Mouse (Mus musculus) CH12.LX (cell line): ENCODE results near the gene Irf2bp2. TPM values are rescaled to one million over a fixed set of nuclear protein-coding genes. Genes with fewer than 3 reads are reported as not detected.

ENCODE experiments used
- DNase-seq: peaks from one replicate; pipeline ENCODE4 v3.0.0-alpha.2; 2013; ENCODE audit errors: extremely low read depth
- H3K27ac ChIP-seq: 2 replicates; pipeline ENCODE4 v1.5.1; 2012; ENCODE audit warnings: low read depth, mild to moderate bottlenecking, control low read depth, moderate library complexity; ENCODE audit not compliant: insufficient read depth
- H3K27me3 ChIP-seq: replicated peaks from 2 replicates; pipeline ENCODE3; 2012; ENCODE audit warnings: inconsistent platforms
- H3K36me3 ChIP-seq, 2 experiments: replicated peaks in 1 of 2; 2 replicates each; pipeline versions ENCODE3 to v1.6.1; 2012; ENCODE audit warnings: inconsistent platforms in 1 of 2, low read length in 1 of 2, mild to moderate bottlenecking in 1 of 2, mixed read lengths in 1 of 2, moderate library complexity in 1 of 2; ENCODE audit not compliant: control insufficient read depth in 1 of 2, insufficient read depth in 1 of 2
- H3K4me1 ChIP-seq, 2 experiments: 2 replicates each; pipeline ENCODE4 v1.6.1; 2012; ENCODE audit warnings: inconsistent platforms in 1 of 2, moderate library complexity in 1 of 2; ENCODE audit not compliant: insufficient read depth in 2 of 2, control insufficient read depth in 1 of 2
- H3K4me2 ChIP-seq: 2 replicates; pipeline ENCODE4 v1.6.1; 2012; ENCODE audit warnings: low read depth, mild to moderate bottlenecking, control low read depth; ENCODE audit not compliant: poor library complexity, insufficient read depth, severe bottlenecking
- H3K4me3 ChIP-seq, 3 experiments: fragments of 150-350 bp in 1 of 3; sonication (generic) in 1 of 3; replicated peaks in 1 of 3; 2 replicates each; pipeline versions ENCODE3 to v1.5.1; 2011 to 2012; ENCODE audit warnings: low read depth in 2 of 3, low read length in 2 of 3, mild to moderate bottlenecking in 2 of 3, moderate library complexity in 2 of 3, control low read depth in 1 of 3, improper control_type of control experiment in 1 of 3, inconsistent platforms in 1 of 3, mixed read lengths in 1 of 3; ENCODE audit not compliant: poor library complexity in 1 of 3
- H3K79me2 ChIP-seq: replicated peaks from 2 replicates; pipeline ENCODE4 v1.6.1; 2012; ENCODE audit warnings: mild to moderate bottlenecking, moderate library complexity; ENCODE audit not compliant: control insufficient read depth, poor library complexity, insufficient read depth, severe bottlenecking; ENCODE audit errors: extremely low read depth
- H3K9ac ChIP-seq: 2 replicates; pipeline ENCODE4 v1.6.1; 2012; ENCODE audit warnings: low read depth, mild to moderate bottlenecking, control low read depth, moderate library complexity; ENCODE audit not compliant: insufficient read depth
- H3K9me3 ChIP-seq: replicated peaks from 2 replicates; pipeline ENCODE3; 2012; ENCODE audit warnings: low read length, inconsistent platforms, mixed read lengths
- BHLHE40 ChIP-seq: IDR thresholded peaks from 2 replicates; pipeline ENCODE4 v1.6.1; 2011; ENCODE audit warnings: mild to moderate bottlenecking, low read depth, low read length, improper control_type of control experiment
- CHD2 ChIP-seq: IDR thresholded peaks from 2 replicates; pipeline ENCODE4 v1.6.1; 2011; ENCODE audit warnings: low read length, improper control_type of control experiment
- E2F4 ChIP-seq: IDR thresholded peaks from 2 replicates; pipeline ENCODE4 v1.6.1; 2011; ENCODE audit warnings: low read depth, low read length, improper control_type of control experiment; ENCODE audit not compliant: insufficient replicate concordance
- ELF1 ChIP-seq: IDR thresholded peaks from 2 replicates; pipeline ENCODE4 v1.6.1; 2014; ENCODE audit warnings: low read depth, mild to moderate bottlenecking, inconsistent platforms, low read length, improper control_type of control experiment
- EP300 ChIP-seq: IDR thresholded peaks from 2 replicates; pipeline ENCODE4 v1.6.1; 2011; ENCODE audit warnings: low read length, improper control_type of control experiment
- ETS1 ChIP-seq: conservative IDR thresholded peaks from 2 replicates; pipeline ENCODE4 v1.6.1; 2012; ENCODE audit warnings: low read depth, mild to moderate bottlenecking, inconsistent platforms, low read length, improper control_type of control experiment, moderate library complexity
- GABPA ChIP-seq: IDR thresholded peaks from 2 replicates; pipeline ENCODE4 v1.6.1; 2012; ENCODE audit warnings: low read depth, low read length, improper control_type of control experiment, inconsistent platforms; ENCODE audit not compliant: insufficient replicate concordance
- HCFC1 ChIP-seq: IDR thresholded peaks from 2 replicates; pipeline ENCODE4 v1.6.1; 2012; ENCODE audit warnings: low read depth, mild to moderate bottlenecking, inconsistent platforms, low read length, improper control_type of control experiment
- IRF4 ChIP-seq: IDR thresholded peaks from 2 replicates; pipeline ENCODE4 v1.6.1; 2014; ENCODE audit warnings: low read depth, mild to moderate bottlenecking, inconsistent platforms, low read length, improper control_type of control experiment
- JUN ChIP-seq: IDR thresholded peaks from 2 replicates; pipeline ENCODE4 v1.6.1; 2011; ENCODE audit warnings: low read depth, mild to moderate bottlenecking, low read length, improper control_type of control experiment, moderate library complexity; ENCODE audit not compliant: insufficient read depth
- KAT2A ChIP-seq: IDR thresholded peaks from 2 replicates; pipeline ENCODE4 v1.6.1; 2012; ENCODE audit warnings: low read length, improper control_type of control experiment, inconsistent platforms; ENCODE audit not compliant: insufficient replicate concordance
- MAFK ChIP-seq: IDR thresholded peaks from 2 replicates; pipeline ENCODE4 v1.6.1; 2011; ENCODE audit warnings: low read length, improper control_type of control experiment; ENCODE audit not compliant: insufficient replicate concordance
- MAZ ChIP-seq: IDR thresholded peaks from 2 replicates; pipeline ENCODE4 v1.6.1; 2012; ENCODE audit warnings: low read depth, mild to moderate bottlenecking, inconsistent platforms, low read length, improper control_type of control experiment, moderate library complexity
- MYC ChIP-seq: IDR thresholded peaks from 2 replicates; pipeline ENCODE4 v1.6.1; 2011; ENCODE audit warnings: low read depth, mild to moderate bottlenecking, improper control_type of control experiment, low read length
- NELFE ChIP-seq: IDR thresholded peaks from 2 replicates; pipeline ENCODE4 v1.6.1; 2011; ENCODE audit warnings: low read depth, low read length, improper control_type of control experiment
- PAX5 ChIP-seq: IDR thresholded peaks from 2 replicates; pipeline ENCODE4 v1.6.1; 2012; ENCODE audit warnings: low read length, inconsistent platforms, mixed read lengths
- POLR2A ChIP-seq: IDR thresholded peaks from 2 replicates; pipeline ENCODE4 v1.6.1; 2011; ENCODE audit warnings: low read depth, mild to moderate bottlenecking, improper control_type of control experiment, low read length
- POLR2AphosphoS2 ChIP-seq: IDR thresholded peaks from 2 replicates; pipeline ENCODE4 v1.6.1; 2011; ENCODE audit warnings: low read depth, low read length, improper control_type of control experiment
- SIN3A ChIP-seq: IDR thresholded peaks from 2 replicates; pipeline ENCODE4 v1.6.1; 2012; ENCODE audit warnings: low read length, improper control_type of control experiment, inconsistent platforms
- SMC3 ChIP-seq: IDR thresholded peaks from 2 replicates; pipeline ENCODE4 v1.6.1; 2011; ENCODE audit warnings: low read depth, low read length, improper control_type of control experiment
- TBP ChIP-seq: conservative IDR thresholded peaks from 2 replicates; pipeline ENCODE4 v1.6.1; 2011; ENCODE audit warnings: low read depth, low read length, improper control_type of control experiment
- ZC3H11A ChIP-seq: IDR thresholded peaks from 2 replicates; pipeline ENCODE4 v1.6.1; 2012; ENCODE audit warnings: low read depth, mild to moderate bottlenecking, inconsistent platforms, low read length, improper control_type of control experiment
- ZKSCAN1 ChIP-seq: IDR thresholded peaks from 2 replicates; pipeline ENCODE4 v1.6.1; 2012; ENCODE audit warnings: low read depth, inconsistent platforms, low read length, improper control_type of control experiment, borderline replicate concordance
- dilution Hi-C: fragments of 300-500 bp; cut with MboI; formaldehyde crosslinking; loops from 2 replicates; pipeline ENCODE4 v1.14.3; 2020; ENCODE audit warnings: low sequenced_read_pairs; ENCODE audit not compliant: extremely low pct_unique_long_range_greater_than_20kb, extremely low pct_ligation_motif_present
- in situ Hi-C: fragments of 300-500 bp; cut with MboI; formaldehyde crosslinking; loops from 3 replicates; pipeline ENCODE4 v1.14.3; 2019; ENCODE audit warnings: low sequenced_read_pairs, low pct_ligation_motif_present, low pct_unique_long_range_greater_than_20kb, mixed read lengths
- polyA plus RNA-seq: library from polyadenylated mRNA; unstranded; fragments of >175 nt; gene quantifications from 2 replicates; pipeline ENCODE4 v1.2.1, GENCODE M21; 2012; ENCODE audit warnings: low read depth; ENCODE audit not compliant: insufficient read length
- total RNA-seq, 2 experiments: library from RNA; depleted of rRNA; stranded (reverse); fragments of 300-350 nt in 1 of 2; fragments of >200 nt in 1 of 2; gene quantifications; 2 replicates each; pipeline ENCODE4 v1.2.3; 2012 to 2014

Irf2bp2 gene
- total and polyA plus RNA-seq, 3 experiments, result 19.9 to 31.2 (median 28.6) TPM

DNA sequence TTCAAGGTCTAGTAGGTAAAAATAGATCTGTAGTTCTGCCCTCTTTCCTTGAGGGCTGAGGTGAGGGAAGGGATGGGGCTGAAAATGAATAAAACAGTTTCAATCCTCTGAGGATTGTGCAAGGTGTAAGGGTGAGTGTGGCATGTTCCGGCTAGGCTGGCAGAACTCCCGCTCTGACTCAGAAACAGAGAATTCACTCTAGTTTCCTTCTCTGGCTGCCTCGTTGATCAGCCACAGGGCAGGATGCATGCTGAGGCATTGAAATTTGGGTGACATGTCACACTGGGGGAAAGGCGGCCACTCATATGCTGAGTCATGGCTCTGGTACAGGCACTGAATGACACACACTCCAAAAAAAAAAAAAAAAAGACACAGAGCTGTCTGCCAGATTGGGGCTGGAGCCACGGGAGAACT, 42.8 kb downstream of the Irf2bp2 start (continued):
- TF ChIP-seq HCFC1, result 0 out of 2 replicates have a peak, but pooled peaks have one; percentile 23
- TF ChIP-seq POLR2AphosphoS2, result no peak
- TF ChIP-seq ELF1, result 0 out of 2 replicates have a peak, but pooled peaks have one; percentile 18
- no peak for TF ChIP-seq ZKSCAN1
- TF ChIP-seq JUN, result peak; percentile 49
- no peak for TF ChIP-seq KAT2A
- peak; percentile 95 for TF ChIP-seq IRF4

DNA sequence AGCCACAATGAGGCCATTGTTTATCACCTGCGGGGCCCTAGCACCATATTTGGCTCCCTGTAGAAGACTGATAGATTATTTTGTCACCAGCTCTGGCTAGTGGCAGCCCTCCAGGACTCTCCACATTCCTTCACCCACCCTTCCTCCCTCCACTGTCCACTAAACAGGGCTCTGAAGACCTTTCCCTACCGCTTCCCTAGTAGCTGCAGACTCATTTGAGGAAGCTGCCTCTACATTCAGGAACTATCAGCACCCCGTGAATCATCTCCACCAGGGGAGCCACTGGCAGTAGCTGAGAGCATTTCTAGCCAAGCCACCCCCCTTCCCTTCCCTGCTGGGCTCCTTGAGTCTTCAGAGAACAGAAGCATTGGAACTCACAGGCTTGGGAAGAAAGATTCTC, 45.9 kb downstream of the Irf2bp2 start:
- H3K9me3 ChIP-seq, result no peaks in the 10 kb centered on the region
- no peak overlapping the region for H3K4me2 ChIP-seq
- no peaks in the 10 kb centered on the region for H3K27me3 ChIP-seq
- H3K36me3 ChIP-seq, result no peaks in the 10 kb centered on the region
- no peaks in the 10 kb centered on the region for H3K79me2 ChIP-seq
- TF ChIP-seq GABPA, result no peak
- TF ChIP-seq MAZ, result no peak
- TF ChIP-seq NELFE, result no peak
- no peak for TF ChIP-seq MAFK
- TF ChIP-seq ZKSCAN1, result no peak
- no peak for TF ChIP-seq PAX5
- no peak for TF ChIP-seq MYC
- no peak for TF ChIP-seq POLR2A
- no peak for TF ChIP-seq HCFC1
- TF ChIP-seq BHLHE40, result no peak
- TF ChIP-seq SMC3, result no peak
- no peak for TF ChIP-seq E2F4
- no peak for TF ChIP-seq TBP
- dilution Hi-C loops, result no loop called here
- no peak overlapping the region for H3K27ac ChIP-seq
- in situ Hi-C loops, result no loop called here
- no peak overlapping the region for H3K4me3 ChIP-seq
- H3K4me1 ChIP-seq, result peaks cover 9 to 29% of the 10 kb centered on the region in 2 experiments
- no peak for DNase-seq
- H3K9ac ChIP-seq, result no peak overlapping the region

DNA sequence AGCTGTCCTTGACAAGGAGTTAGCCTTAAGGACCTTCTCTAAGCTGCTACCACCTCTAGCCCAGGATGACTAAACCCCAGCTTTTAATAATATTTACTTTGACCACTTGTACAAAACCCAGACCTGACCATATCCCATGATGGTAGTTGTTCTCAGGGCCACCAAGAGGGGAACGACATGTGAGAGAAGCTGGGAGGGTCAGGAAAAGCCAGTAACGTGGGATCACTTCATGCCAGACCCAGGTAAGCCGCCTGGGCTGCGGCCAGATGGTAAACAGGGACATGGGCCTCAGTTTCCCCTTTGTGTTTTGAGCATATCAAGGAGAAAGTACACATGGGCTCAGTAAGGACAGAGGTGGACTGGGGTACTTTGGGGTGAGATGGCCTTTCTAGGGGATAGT, 46.4 kb downstream of the Irf2bp2 start:
- in situ Hi-C loops, result no loop called here
- H3K4me1 ChIP-seq, result peaks cover 9 to 27% of the 10 kb centered on the region in 2 experiments
- no peak overlapping the region for H3K4me2 ChIP-seq
- dilution Hi-C loops, result no loop called here
- no peaks in the 10 kb centered on the region for H3K9me3 ChIP-seq
- TF ChIP-seq E2F4, result no peak
- TF ChIP-seq CHD2, result no peak
- no peak for TF ChIP-seq ZC3H11A
- no peak for TF ChIP-seq SIN3A
- no peak for TF ChIP-seq ETS1
- TF ChIP-seq POLR2A, result no peak
- TF ChIP-seq EP300, result no peak
- TF ChIP-seq JUN, result no peak
- TF ChIP-seq IRF4, result no peak
- no peak for TF ChIP-seq MAFK
- H3K9ac ChIP-seq, result no peak overlapping the region
- no peaks in the 10 kb centered on the region for H3K79me2 ChIP-seq
- no peak overlapping the region for H3K4me3 ChIP-seq
- H3K27ac ChIP-seq, result no peak overlapping the region
- H3K27me3 ChIP-seq, result no peaks in the 10 kb centered on the region
- H3K36me3 ChIP-seq, result no peaks in the 10 kb centered on the region
- no peak for DNase-seq
